10 mouse cellular contexts compared by ENCODE assay signal in genomic region chr5:114512756-114513155, GRCm38 (mm10). TPM values are rescaled to one million over a fixed set of nuclear protein-coding genes. Genes with fewer than 3 reads are reported as not detected.
DNase-seq lines count a peak whose midpoint lies in the region; ATAC-seq and TF ChIP-seq lines count a peak whose summit lies in the region.
"Had no signal": no experiment of that assay in that cellular context is flagged by ENCODE, and none has a peak within 500 bp of the region (broad histone marks: within the 10 kb centered on the region; RNA-seq: fewer than 3 reads in every experiment).

No protein-coding gene starts in this region.

- peak; percentile 20 for DNase-seq in embryo, embryonic 10 days (ENCODE audit: low spot score)
- no peak for DNase-seq in embryo, embryonic 9.5 days (ENCODE audit: extremely low spot score)
- DNase-seq in midbrain, embryonic 11.5 days (ENCODE audit: low spot score, missing footprints), result peak; percentile 67
- DNase-seq in midbrain, postnatal 0 days (ENCODE audit: low spot score), result no peak
- DNase-seq in limb, embryonic 14.5 days (ENCODE audit: low spot score), result peak; percentile 21
- no peak for DNase-seq in adrenal gland, adult (ENCODE audit: inconsistent age in 2 of 2, low spot score in 1 of 2)
- DNase-seq in ovary, postnatal 14 days (ENCODE audit: low spot score), result no peak
- DNase-seq: cerebellum, adult 18-20 months; heart, adult 18-20 months had no signal

- H3K27me3 ChIP-seq in midbrain, embryonic 11.5 days (ENCODE audit: control insufficient read depth, insufficient read depth, low read length), result 0 out of 2 replicates have a peak, but pooled peaks cover 3% of the 10 kb centered on the region
- H3K27me3 ChIP-seq in midbrain, postnatal 0 days (ENCODE audit: insufficient read depth, low read length), result no peaks in the 10 kb centered on the region
- 0 out of 2 replicates have a peak, but pooled peaks cover 3% of the 10 kb centered on the region for H3K27me3 ChIP-seq in limb, embryonic 14.5 days (ENCODE audit: control insufficient read depth, insufficient read depth, low read length)
- 0 out of 2 replicates have a peak, but pooled peaks cover 3% of the 10 kb centered on the region for H3K27me3 ChIP-seq in stomach, embryonic 14.5 days (ENCODE audit: control insufficient read depth, insufficient read depth, low read length)

- no peak for TF ChIP-seq POLR2A in limb, embryonic 14.5 days (IDR thresholded peaks at IDR 0.05; ENCODE audit: borderline replicate concordance, extremely low read depth, insufficient read depth, insufficient read length)

- no peaks in the 10 kb centered on the region for H3K9me3 ChIP-seq in midbrain, embryonic 11.5 days (ENCODE audit: control insufficient read depth, low read length)
- no peaks in the 10 kb centered on the region for H3K9me3 ChIP-seq in midbrain, postnatal 0 days (ENCODE audit: low read length)
- no peaks in the 10 kb centered on the region for H3K9me3 ChIP-seq in limb, embryonic 14.5 days (ENCODE audit: control insufficient read depth, low read length)
- no peaks in the 10 kb centered on the region for H3K9me3 ChIP-seq in stomach, embryonic 14.5 days (ENCODE audit: control insufficient read depth, low read depth, low read length)

- H3K4me1 ChIP-seq in midbrain, embryonic 11.5 days (ENCODE audit: control insufficient read depth, insufficient read depth, low read length), result peaks cover 8% of the 10 kb centered on the region
- H3K4me1 ChIP-seq in midbrain, postnatal 0 days (ENCODE audit: insufficient read depth, low read length), result no peaks in the 10 kb centered on the region
- peaks cover 23% of the 10 kb centered on the region for H3K4me1 ChIP-seq in limb, embryonic 14.5 days (ENCODE audit: control insufficient read depth, insufficient read depth, low read length)
- H3K4me1 ChIP-seq in stomach, embryonic 14.5 days (ENCODE audit: control insufficient read depth, insufficient read depth, low read length), result peaks cover 11% of the 10 kb centered on the region

- H3K4me3 ChIP-seq in midbrain, embryonic 11.5 days (ENCODE audit: low read depth, low read length), result no peak overlapping the region
- H3K4me3 ChIP-seq in midbrain, postnatal 0 days (ENCODE audit: low read depth, low read length), result no peak overlapping the region
- H3K4me3 ChIP-seq in limb, embryonic 14.5 days (replicated peaks; ENCODE audit: low read length), result no peak overlapping the region
- H3K4me3 ChIP-seq in stomach, embryonic 14.5 days (ENCODE audit: low read depth, low read length), result no peak overlapping the region

- H3K36me3 ChIP-seq in midbrain, embryonic 11.5 days (ENCODE audit: control insufficient read depth, insufficient read depth, low read length), result no peaks in the 10 kb centered on the region
- no peaks in the 10 kb centered on the region for H3K36me3 ChIP-seq in midbrain, postnatal 0 days (ENCODE audit: insufficient read depth, low read length)
- H3K36me3 ChIP-seq in limb, embryonic 14.5 days (ENCODE audit: control insufficient read depth, insufficient read depth, low read length), result no peaks in the 10 kb centered on the region
- H3K36me3 ChIP-seq in stomach, embryonic 14.5 days (ENCODE audit: control insufficient read depth, insufficient read depth, low read length), result no peaks in the 10 kb centered on the region

- no peak for TF ChIP-seq CTCF in midbrain, postnatal 0 days (IDR thresholded peaks at IDR 0.05)

- no peak overlapping the region for H3K27ac ChIP-seq in midbrain, embryonic 11.5 days (ENCODE audit: low read depth, low read length)
- no peak overlapping the region for H3K27ac ChIP-seq in midbrain, postnatal 0 days (ENCODE audit: low read depth, low read length)
- H3K27ac ChIP-seq in limb, embryonic 14.5 days (replicated peaks; ENCODE audit: low read depth, low read length), result no peak overlapping the region
- H3K27ac ChIP-seq in stomach, embryonic 14.5 days (ENCODE audit: low read length), result no peak overlapping the region

- no peak overlapping the region for H3K9ac ChIP-seq in midbrain, embryonic 11.5 days (ENCODE audit: low read length)
- no peak overlapping the region for H3K9ac ChIP-seq in midbrain, postnatal 0 days (replicated peaks; ENCODE audit: low read length, poor library complexity, severe bottlenecking)
- H3K9ac ChIP-seq in limb, embryonic 14.5 days (ENCODE audit: low read depth, low read length, severe bottlenecking), result no peak overlapping the region
- no peak overlapping the region for H3K9ac ChIP-seq in stomach, embryonic 14.5 days (replicated peaks; ENCODE audit: low read depth, low read length)

- WGBS in midbrain, embryonic 11.5 days, result 40% methylated on average over 9 of the region's 9 CpGs
- 30% methylated on average over 9 of the region's 9 CpGs for WGBS in midbrain, postnatal 0 days
- WGBS in limb, embryonic 14.5 days, result 14% methylated on average over 9 of the region's 9 CpGs
- WGBS in stomach, embryonic 14.5 days, result 26% methylated on average over 9 of the region's 9 CpGs

- no peak for ATAC-seq in midbrain, embryonic 11.5 days (ENCODE audit: low FRiP score)
- no peak for ATAC-seq in midbrain, postnatal 0 days (ENCODE audit: low FRiP score)
- ATAC-seq in limb, embryonic 14.5 days (ENCODE audit: low FRiP score, low read depth), result no peak
- ATAC-seq in stomach, embryonic 14.5 days (ENCODE audit: insufficient number of reproducible peaks, insufficient read depth, low FRiP score, low read depth), result no peak; the same call in 1 of the 2 replicates

- no peak overlapping the region for H3K4me2 ChIP-seq in midbrain, embryonic 11.5 days
- H3K4me2 ChIP-seq in midbrain, postnatal 0 days (ENCODE audit: low read depth, low read length, poor library complexity, severe bottlenecking), result no peak overlapping the region
- no peak overlapping the region for H3K4me2 ChIP-seq in limb, embryonic 14.5 days (replicated peaks; ENCODE audit: low read depth, low read length, severe bottlenecking)
- peak overlapping the region; percentile 31; the same call in 1 of the 2 replicates for H3K4me2 ChIP-seq in stomach, embryonic 14.5 days (replicated peaks; ENCODE audit: low read depth, low read length)

RNA-seq across cellular contexts. Expression of gene Fam222a, which starts 55.1 kb away (rescaled TPM):
- polyA plus RNA-seq in midbrain, embryonic 11.5 days (2014; fragmentation: Nextera tagmentation; extraction: Ambion mirVana), result 5.8 and 6.7 TPM in 2 replicates
- total RNA-seq in midbrain, postnatal 0 days (2014; rRNA removed), result 5.6 and 10.4 TPM in 2 replicates
- 3.5 and 4.2 TPM in 2 replicates for polyA plus RNA-seq in midbrain, postnatal 0 days (2015; fragmentation: Nextera tagmentation; extraction: Ambion mirVana)
- polyA plus RNA-seq in limb, embryonic 14.5 days (2012; rRNA removed), result 1.5 and 2.2 TPM in 2 replicates
- polyA plus RNA-seq in limb, embryonic 14.5 days (2014; fragmentation: Nextera tagmentation; extraction: Ambion mirVana), result 0.86 and 1.1 TPM in 2 replicates
- 2.8 and 2.9 TPM in 2 replicates for polyA plus RNA-seq in stomach, embryonic 14.5 days (2014; fragmentation: Nextera tagmentation; extraction: Ambion mirVana)

Comparison
In these comparisons a context has a peak if more than half of its experiments do, and no peak if none do; other contexts are left out.
1. DNase-seq: peak in embryo, embryonic 10 days (single experiment), midbrain, embryonic 11.5 days (single experiment) and limb, embryonic 14.5 days (single experiment); none in embryo, embryonic 9.5 days (single experiment), midbrain, postnatal 0 days (single experiment), adrenal gland, adult (0 of 2) and ovary, postnatal 14 days (single experiment).